Mouse (Mus musculus) left cerebral cortex, adult 18-20 months (tissue): ENCODE measurements around the gene Fkbp5. TPM values are rescaled to one million over a fixed set of nuclear protein-coding genes. Genes with fewer than 3 reads are reported as not detected.

Experiments used
- DNase-seq, 2 experiments: peaks; one replicate each; pipeline ENCODE4 v3.0.0; 2021 to 2022; ENCODE audit warnings: low spot score in 2 of 2, mixed read lengths in 1 of 2
- total RNA-seq, 2 experiments: library from RNA; stranded (reverse); gene quantifications; 2 replicates each; pipeline ENCODE4 v1.2.3; 2021

The Fkbp5 gene
- total RNA-seq, 2 experiments from 2014 or later, result 37.8 to 42.8 TPM

- DNase-seq, result no peak
Measured at GRCm38 (mm10) chr17:28465968-28466367, 51.4 kb downstream of the Fkbp5 start.

- no peak for DNase-seq
Measured at GRCm38 (mm10) chr17:28463701-28464443, 53.5 kb downstream of the Fkbp5 start.

- no peak for DNase-seq
Measured at GRCm38 (mm10) chr17:28460388-28460787, 56.9 kb downstream of the Fkbp5 start.

GRCm38 (mm10) chr17:28455098-28455497 is 62.2 kb downstream of the Fkbp5 start:
- DNase-seq, result peak in 1 of 2 experiments; percentile 31

- DNase-seq, result no peak
Measured at GRCm38 (mm10) chr17:28452889-28453288, 64.4 kb downstream of the Fkbp5 start.

- no peak for DNase-seq
Measured at GRCm38 (mm10) chr17:28451914-28452313, 65.4 kb downstream of the Fkbp5 start.

GRCm38 (mm10) chr17:28451487-28451886 is 65.8 kb downstream of the Fkbp5 start:
- no peak for DNase-seq

GRCm38 (mm10) chr17:28448225-28448624 is 69.1 kb downstream of the Fkbp5 start:
- no peak for DNase-seq

GRCm38 (mm10) chr17:28447789-28448188 is 69.5 kb downstream of the Fkbp5 start:
- DNase-seq, result no peak

GRCm38 (mm10) chr17:28446820-28447168 is 70.5 kb downstream of the Fkbp5 start:
- no peak for DNase-seq

GRCm38 (mm10) chr17:28445886-28446819 is 71.2 kb downstream of the Fkbp5 start:
- no peak for DNase-seq

- no peak for DNase-seq
Measured at GRCm38 (mm10) chr17:28442661-28443060, 74.7 kb downstream of the Fkbp5 start.

GRCm38 (mm10) chr17:28438342-28439115 is 78.8 kb downstream of the Fkbp5 start:
- DNase-seq, result no peak

GRCm38 (mm10) chr17:28437938-28438337 is 79.4 kb downstream of the Fkbp5 start:
- DNase-seq, result no peak

- DNase-seq, result no peak
Measured at GRCm38 (mm10) chr17:28434921-28435485, 82.3 kb downstream of the Fkbp5 start.

GRCm38 (mm10) chr17:28433029-28433428 is 84.3 kb downstream of the Fkbp5 start:
- DNase-seq, result no peak

GRCm38 (mm10) chr17:28431931-28432335 is 85.4 kb downstream of the Fkbp5 start:
- DNase-seq, result no peak

GRCm38 (mm10) chr17:28431038-28431437 is 86.3 kb downstream of the Fkbp5 start:
- DNase-seq, result no peak

- DNase-seq, result no peak
Measured at GRCm38 (mm10) chr17:28428474-28429258, 88.7 kb downstream of the Fkbp5 start.

- DNase-seq, result no peak
Measured at GRCm38 (mm10) chr17:28427666-28428065, 89.7 kb downstream of the Fkbp5 start.
